Mouse (Mus musculus) lung, postnatal 0 days (tissue): ENCODE measurements at regions not wholly inside any gene's neighbourhood (a gene's known extent, or its start where the extent isn't known, plus 50 kb on each side); places are given as distances from the start of the nearest gene placed in this dataset.
A peak's percentile ranks its signal among the peaks of the same experiment; 100 is the strongest.
"Not testable (repeated sequence)": the region's sequence is repeated elsewhere in the genome, so short reads cannot be mapped to it uniquely, and the experiment has no call there.

ENCODE experiments used
- ATAC-seq: fragments of 200-750 bp; cut with Nextera tagmentation; 2 replicates; pipeline ENCODE4 v1.8.0; 2017; ENCODE audit warnings: moderate library complexity
- DNase-seq: peaks from one replicate; pipeline ENCODE4 v3.0.0-alpha.2; 2016; ENCODE audit warnings: low spot score
- H3K27ac ChIP-seq: fragments of 300-500 bp; sonication (generic); 2 replicates; pipeline ENCODE4 v1.5.1; 2014; ENCODE audit warnings: antibody characterized with exemption, mild to moderate bottlenecking, low read length, mixed read lengths
- H3K27me3 ChIP-seq: fragments of 300-500 bp; sonication (generic); replicated peaks from 2 replicates; pipeline ENCODE4 v1.6.1; 2014; ENCODE audit warnings: low read length, mixed read lengths; ENCODE audit not compliant: insufficient read depth
- H3K36me3 ChIP-seq: fragments of 300-500 bp; sonication (generic); 2 replicates; pipeline ENCODE4 v1.6.1; 2014; ENCODE audit warnings: low read length, mixed read lengths; ENCODE audit not compliant: insufficient read depth
- H3K4me1 ChIP-seq: fragments of 300-500 bp; sonication (generic); 2 replicates; pipeline ENCODE4 v1.6.1; 2014; ENCODE audit warnings: antibody characterized with exemption, low read depth, low read length, mixed read lengths; ENCODE audit not compliant: insufficient read depth
- H3K4me2 ChIP-seq: fragments of 300-500 bp; sonication (generic); replicated peaks from 2 replicates; pipeline ENCODE4 v1.6.1; 2014; ENCODE audit warnings: low read depth, mild to moderate bottlenecking, low read length, moderate library complexity, mixed read lengths
- H3K4me3 ChIP-seq: fragments of 300-500 bp; sonication (generic); 2 replicates; pipeline ENCODE4 v1.5.1; 2014; ENCODE audit warnings: low read depth, low read length
- H3K9ac ChIP-seq: fragments of 300-500 bp; sonication (generic); replicated peaks from 2 replicates; pipeline ENCODE4 v1.6.1; 2014; ENCODE audit warnings: low read depth, mild to moderate bottlenecking
- H3K9me3 ChIP-seq: fragments of 300-500 bp; sonication (generic); 2 replicates; pipeline ENCODE4 v1.6.1; 2016; ENCODE audit warnings: low read length, mixed read lengths
- CTCF ChIP-seq: IDR thresholded peaks from 2 replicates; pipeline ENCODE4 v1.5.1; 2016; ENCODE audit warnings: antibody characterized with exemption, mild to moderate bottlenecking
- EP300 ChIP-seq: IDR thresholded peaks from 2 replicates; pipeline ENCODE4 v1.6.1; 2016; ENCODE audit warnings: antibody characterized with exemption, mild to moderate bottlenecking, control low read depth
- WGBS: fragments of 180-500 bp; shearing (Covaris S2); extraction: QIAGEN DNeasy Blood & Tissue Kit; methylation state at CpG from one replicate; pipeline ENCODE4 v1.1.7; 2014; 5-methylcytosine and 5-hydroxymethylcytosine counted together

- WGBS = 81% methylated on average over 3 of the region's 3 CpGs
- Histone ChIP-seq H3K27ac (no peak overlapping the region), H3K9ac (no peak overlapping the region), H3K9me3 (no peaks in the 10 kb centered on the region), H3K36me3 (no peaks in the 10 kb centered on the region), H3K4me3 (no peak overlapping the region), H3K4me1 (no peaks in the 10 kb centered on the region), H3K4me2 (no peak overlapping the region), H3K27me3 (no peaks in the 10 kb centered on the region)
- no peak for DNase-seq
- TF ChIP-seq EP300 (no peak), CTCF (no peak)
- ATAC-seq = no peak
Measured at GRCm38 (mm10) chr11:20390622-20391021, 58.1 kb upstream of the Slc1a4 start.

GRCm38 (mm10) chr11:20393302-20393701, 60.8 kb upstream of the Slc1a4 start:
- WGBS = 90% methylated on average over 3 of the region's 3 CpGs
- H3K36me3 ChIP-seq, H3K4me2 ChIP-seq, H3K4me3 ChIP-seq, H3K27me3 ChIP-seq, ATAC-seq, H3K27ac ChIP-seq, H3K4me1 ChIP-seq, H3K9me3 ChIP-seq, DNase-seq, H3K9ac ChIP-seq: not testable (repeated sequence)

DNA sequence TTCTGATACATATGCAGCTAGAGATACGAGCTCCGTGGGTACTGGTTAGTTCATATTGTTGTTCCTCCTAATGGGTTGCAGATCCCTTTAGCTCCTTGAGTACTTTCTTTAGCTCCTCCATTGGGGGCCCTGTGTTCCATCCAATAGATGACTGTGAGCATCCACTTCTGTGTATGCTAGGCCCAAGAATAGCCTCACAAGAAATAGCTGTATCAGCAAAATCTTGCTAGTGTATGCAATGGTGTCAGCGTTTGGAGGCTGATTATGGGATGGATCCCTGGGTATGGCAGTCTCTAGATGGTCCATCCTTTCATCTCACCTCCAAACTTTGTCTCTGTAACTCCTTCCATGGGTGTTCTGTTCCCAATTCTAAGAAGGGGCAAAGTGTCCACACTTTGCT, 61.3 kb upstream of the Slc1a4 start:
- WGBS = 89% methylated on average over 3 of the region's 3 CpGs
- H3K27me3 ChIP-seq, ATAC-seq, DNase-seq, H3K4me1 ChIP-seq, H3K4me2 ChIP-seq, H3K36me3 ChIP-seq, H3K9me3 ChIP-seq, H3K27ac ChIP-seq, H3K9ac ChIP-seq, H3K4me3 ChIP-seq: not testable (repeated sequence)

GRCm38 (mm10) chr11:20395848-20396203, 63.3 kb upstream of the Slc1a4 start:
- DNase-seq (no peak), ATAC-seq (no peak; the same call in 1 of the 2 replicates)
- no peak for TF ChIP-seq EP300
- Histone ChIP-seq H3K4me2 (no peak overlapping the region), H3K27ac (no peak overlapping the region), H3K4me1 (no peaks in the 10 kb centered on the region), H3K27me3 (no peaks in the 10 kb centered on the region), H3K4me3 (no peak overlapping the region), H3K9me3 (no peaks in the 10 kb centered on the region), H3K36me3 (no peaks in the 10 kb centered on the region), H3K9ac (no peak overlapping the region)
- whole genome bisulfite sequencing = 63% methylated on average over 7 of the region's 7 CpGs

GRCm38 (mm10) chr11:20396204-20396848, 63.8 kb upstream of the Slc1a4 start:
- H3K4me1 ChIP-seq = no peaks in the 10 kb centered on the region
- no peak overlapping the region for H3K4me3 ChIP-seq
- TF ChIP-seq EP300 (0 out of 2 replicates have a peak, but pooled peaks have one; percentile 20), CTCF (no peak)
- H3K27ac ChIP-seq = no peak overlapping the region
- H3K4me2 ChIP-seq = no peak overlapping the region
- ATAC-seq = peak; percentile 85
- H3K27me3 ChIP-seq = no peaks in the 10 kb centered on the region
- no peaks in the 10 kb centered on the region for H3K36me3 ChIP-seq
- no peak overlapping the region for H3K9ac ChIP-seq
- WGBS = 43% methylated on average over 11 of the region's 11 CpGs
- no peaks in the 10 kb centered on the region for H3K9me3 ChIP-seq
- peak; percentile 69 for DNase-seq

- WGBS = 32% methylated on average over 3 of the region's 3 CpGs
- Histone ChIP-seq H3K4me3 (no peak overlapping the region), H3K27me3 (no peaks in the 10 kb centered on the region), H3K36me3 (no peaks in the 10 kb centered on the region), H3K9ac (no peak overlapping the region), H3K9me3 (no peaks in the 10 kb centered on the region), H3K27ac (no peak overlapping the region), H3K4me1 (no peaks in the 10 kb centered on the region), H3K4me2 (no peak overlapping the region)
- ATAC-seq (no peak), DNase-seq (no peak)
- TF ChIP-seq EP300 = no peak
- TF ChIP-seq CTCF = no peak
Measured at GRCm38 (mm10) chr11:20396884-20397283, 64.4 kb upstream of the Slc1a4 start.
